ENCODE assay signal across 28 mouse cellular contexts in genomic region chr4:155551073-155551472, GRCm38 (mm10). TPM values are rescaled to one million over a fixed set of nuclear protein-coding genes. Genes with fewer than 3 reads are reported as not detected.
DNase-seq lines count a peak whose midpoint lies in the region; ATAC-seq and TF ChIP-seq lines count a peak whose summit lies in the region.
"Had no signal": no experiment of that assay in that cellular context is flagged by ENCODE, and none has a peak within 500 bp of the region (broad histone marks: within the 10 kb centered on the region; RNA-seq: fewer than 3 reads in every experiment).

No protein-coding gene starts in this region.

- TF ChIP-seq CTCF in liver, postnatal 0 days (IDR thresholded peaks at IDR 0.05; ENCODE audit: low read depth), result no peak

- WGBS in liver, postnatal 0 days (ENCODE audit: insufficient replicate concordance), result 87% methylated on average over 4 of the region's 4 CpGs
- WGBS in liver, embryonic 12.5 days (ENCODE audit: insufficient replicate concordance), result 80% methylated on average over 4 of the region's 4 CpGs
- WGBS in forebrain, embryonic 10.5 days, result 90% methylated on average over 4 of the region's 4 CpGs

- H3K27ac ChIP-seq in liver, postnatal 0 days (ENCODE audit: low read depth), result peak overlapping the region; percentile 4; the same call in 1 of the 2 replicates
- no peak overlapping the region for H3K27ac ChIP-seq in liver, embryonic 12.5 days
- H3K27ac ChIP-seq in forebrain, embryonic 10.5 days, result no peak overlapping the region
- H3K27ac ChIP-seq: embryonic facial prominence, embryonic 10.5 days; embryonic facial prominence, embryonic 13.5 days; forebrain, embryonic 13.5 days; heart, adult 2 months; heart, embryonic 10.5 days; heart, embryonic 13.5 days; hindbrain, embryonic 12.5 days; hindbrain, embryonic 15.5 days; intestine, embryonic 15.5 days had no signal

- intact Hi-C loops in heart, postnatal 10 days (cut with DNase I), result no loop called here

- no peaks in the 10 kb centered on the region; the same call in 1 of the 2 replicates for H3K4me1 ChIP-seq in liver, postnatal 0 days (ENCODE audit: insufficient read depth)
- peaks cover 10% of the 10 kb centered on the region for H3K4me1 ChIP-seq in liver, embryonic 12.5 days
- no peaks in the 10 kb centered on the region for H3K4me1 ChIP-seq in forebrain, embryonic 10.5 days
- H3K4me1 ChIP-seq: embryonic facial prominence, embryonic 10.5 days; forebrain, embryonic 13.5 days; heart, embryonic 10.5 days; heart, embryonic 13.5 days; hindbrain, embryonic 12.5 days; hindbrain, embryonic 15.5 days; intestine, embryonic 15.5 days had no signal

- no peak overlapping the region for H3K4me3 ChIP-seq in liver, postnatal 0 days (ENCODE audit: low read depth, low read length)
- no peak overlapping the region for H3K4me3 ChIP-seq in liver, embryonic 12.5 days
- H3K4me3 ChIP-seq in forebrain, embryonic 10.5 days, result no peak overlapping the region
- H3K4me3 ChIP-seq: embryonic facial prominence, embryonic 10.5 days; embryonic facial prominence, embryonic 13.5 days; erythroblast, embryonic 14.5 days; forebrain, embryonic 13.5 days; heart, adult 2 months; heart, embryonic 10.5 days; heart, embryonic 13.5 days; hindbrain, embryonic 12.5 days; hindbrain, embryonic 15.5 days; intestine, embryonic 15.5 days had no signal

- H3K36me3 ChIP-seq in liver, postnatal 0 days (replicated peaks; ENCODE audit: insufficient read depth, low read length), result peaks cover 57% of the 10 kb centered on the region
- H3K36me3 ChIP-seq in liver, embryonic 12.5 days, result peaks cover 79% of the 10 kb centered on the region
- peaks cover 95% of the 10 kb centered on the region for H3K36me3 ChIP-seq in forebrain, embryonic 10.5 days (replicated peaks)

- no peak for ATAC-seq in liver, postnatal 0 days
- ATAC-seq in liver, embryonic 12.5 days, result no peak
- ATAC-seq in inflammation-experienced regulatory T-cells, adult 6 months, result no peak
- ATAC-seq: activated CD4-positive, CD25-positive, alpha-beta regulatory T cell, adult 4 months; CD4-positive, CD25-positive, alpha-beta regulatory T cell, adult 4 months; forebrain, embryonic 13.5 days; forebrain, embryonic 16.5 days; intestine, embryonic 15.5 days had no signal

- H3K4me2 ChIP-seq in liver, postnatal 0 days (ENCODE audit: low read depth, low read length), result no peak overlapping the region
- H3K4me2 ChIP-seq in liver, embryonic 12.5 days, result no peak overlapping the region
- H3K4me2 ChIP-seq: embryonic facial prominence, embryonic 13.5 days; forebrain, embryonic 13.5 days; heart, embryonic 13.5 days; hindbrain, embryonic 12.5 days; hindbrain, embryonic 15.5 days; intestine, embryonic 15.5 days had no signal

- no peaks in the 10 kb centered on the region for H3K9me3 ChIP-seq in liver, postnatal 0 days (ENCODE audit: low read length)
- no peaks in the 10 kb centered on the region for H3K9me3 ChIP-seq in liver, embryonic 12.5 days (replicated peaks)
- H3K9me3 ChIP-seq in forebrain, embryonic 10.5 days, result no peaks in the 10 kb centered on the region
- H3K9me3 ChIP-seq: embryonic facial prominence, embryonic 10.5 days; embryonic facial prominence, embryonic 13.5 days; forebrain, embryonic 13.5 days; heart, embryonic 10.5 days; heart, embryonic 13.5 days; hindbrain, embryonic 12.5 days; hindbrain, embryonic 15.5 days; intestine, embryonic 15.5 days had no signal

- H3K27me3 ChIP-seq in liver, postnatal 0 days (ENCODE audit: insufficient read depth, low read length), result no peaks in the 10 kb centered on the region
- no peaks in the 10 kb centered on the region for H3K27me3 ChIP-seq in liver, embryonic 12.5 days (replicated peaks)
- H3K27me3 ChIP-seq in forebrain, embryonic 10.5 days (ENCODE audit: poor library complexity, severe bottlenecking), result no peaks in the 10 kb centered on the region
- H3K27me3 ChIP-seq: embryonic facial prominence, embryonic 13.5 days; forebrain, embryonic 13.5 days; heart, embryonic 13.5 days; hindbrain, embryonic 12.5 days; hindbrain, embryonic 15.5 days; intestine, embryonic 15.5 days had no signal

- DNase-seq in heart, adult 11 months, result peak; percentile 37
- DNase-seq in heart, postnatal 10 days, result no peak
- DNase-seq in liver, postnatal 0 days, result no peak
- DNase-seq in adipocyte (ENCODE audit: low spot score), result peak; percentile 54
- DNase-seq in brain, adult 2 months (ENCODE audit: low read depth, low spot score), result peak; percentile 63
- no peak for DNase-seq in forebrain, embryonic 10.5 days (ENCODE audit: extremely low spot score, low spot score)
- DNase-seq: adrenal gland, postnatal 10 days; adrenal gland, postnatal 36 days; cerebellum, adult 18-20 months; cerebellum, adult 9-11 months; cerebellum, postnatal 36 days; embryo, embryonic 11 days; gastrocnemius, postnatal 25 days; heart, adult 2 months had no signal

- no peak for TF ChIP-seq EP300 in liver, postnatal 0 days (IDR thresholded peaks at IDR 0.05; ENCODE audit: low read depth)

- no peak overlapping the region for H3K9ac ChIP-seq in liver, postnatal 0 days (replicated peaks)
- no peak overlapping the region for H3K9ac ChIP-seq in liver, embryonic 12.5 days
- H3K9ac ChIP-seq: embryonic facial prominence, embryonic 13.5 days; forebrain, embryonic 13.5 days; heart, embryonic 13.5 days; hindbrain, embryonic 12.5 days; hindbrain, embryonic 15.5 days; intestine, embryonic 15.5 days had no signal

RNA-seq across cellular contexts. Expression of gene Nadk, which starts 11.1 kb away (rescaled TPM):
- total RNA-seq in heart, postnatal 10 days (2021), result 10 to 100 TPM; 34.8 to 42.4 TPM
- 50.1 and 55.5 TPM in 2 replicates for polyA plus RNA-seq in liver, postnatal 0 days (2015; fragmentation: Nextera tagmentation; extraction: Ambion mirVana)
- polyA plus RNA-seq in liver, embryonic 12.5 days (2016; fragmentation: Nextera tagmentation; extraction: Ambion mirVana), result 75.9 and 78.0 TPM in 2 replicates
- polyA plus RNA-seq in forebrain, embryonic 10.5 days (2016; fragmentation: Nextera tagmentation; extraction: Ambion mirVana), result 118 and 122 TPM in 2 replicates
- polyA plus RNA-seq in inflammation-experienced regulatory T-cells, adult 6 months (2017; shearing (Covaris generic)), result 10 to 100 TPM; 50.9 to 55.9 (median 53.2) TPM

RNA-seq across cellular contexts. Expression of gene Slc35e2, which starts 50.1 kb away (rescaled TPM):
- total RNA-seq in heart, postnatal 10 days (2021), result 10 to 100 TPM; 12.2 to 13.1 TPM
- 5.4 and 5.6 TPM in 2 replicates for polyA plus RNA-seq in liver, postnatal 0 days (2015; fragmentation: Nextera tagmentation; extraction: Ambion mirVana)
- 7.1 and 7.3 TPM in 2 replicates for polyA plus RNA-seq in liver, embryonic 12.5 days (2016; fragmentation: Nextera tagmentation; extraction: Ambion mirVana)
- polyA plus RNA-seq in forebrain, embryonic 10.5 days (2016; fragmentation: Nextera tagmentation; extraction: Ambion mirVana), result 10.7 and 12.9 TPM in 2 replicates
- 1 to 10 TPM; 7.9 to 9.1 (median 8.5) TPM for polyA plus RNA-seq in inflammation-experienced regulatory T-cells, adult 6 months (2017; shearing (Covaris generic))

RNA-seq across cellular contexts. Expression of gene Gnb1, which starts 59.9 kb away (rescaled TPM):
- 100 to 1,000 TPM; 309 to 321 TPM for total RNA-seq in heart, postnatal 10 days (2021)
- polyA plus RNA-seq in liver, postnatal 0 days (2015; fragmentation: Nextera tagmentation; extraction: Ambion mirVana), result 80.9 and 88.4 TPM in 2 replicates
- 174 and 177 TPM in 2 replicates for polyA plus RNA-seq in liver, embryonic 12.5 days (2016; fragmentation: Nextera tagmentation; extraction: Ambion mirVana)
- polyA plus RNA-seq in forebrain, embryonic 10.5 days (2016; fragmentation: Nextera tagmentation; extraction: Ambion mirVana), result 607 and 643 TPM in 2 replicates
- polyA plus RNA-seq in inflammation-experienced regulatory T-cells, adult 6 months (2017; shearing (Covaris generic)), result 100 to 1,000 TPM in 1 of 3 experiments, 10 to 100 TPM in 2; 86.6 to 332 (median 86.7) TPM

Comparison
In these comparisons a context has a peak if more than half of its experiments do, and no peak if none do; other contexts are left out.
1. DNase-seq: peak in heart, adult 11 months (single experiment), adipocyte (single experiment) and brain, adult 2 months (single experiment); none in heart, postnatal 10 days (0 of 2), liver, postnatal 0 days (single experiment) and forebrain, embryonic 10.5 days (single experiment).